Mouse (Mus musculus) kidney, embryonic 14.5 days (tissue): ENCODE measurements at regions not wholly inside any gene's neighbourhood (a gene's known extent, or its start where the extent isn't known, plus 50 kb on each side); places are given as distances from the start of the nearest gene placed in this dataset.
"Not testable (repeated sequence)": the region's sequence is repeated elsewhere in the genome, so short reads cannot be mapped to it uniquely, and the experiment has no call there.

Experiments
- ATAC-seq: fragments of 200-750 bp; cut with Nextera tagmentation; 2 replicates; pipeline ENCODE4 v1.8.0; 2017; ENCODE audit warnings: moderate number of reproducible peaks, mild to moderate bottlenecking, moderate TSS enrichment, moderate library complexity; ENCODE audit not compliant: low FRiP score, low TSS enrichment
- H3K27ac ChIP-seq: fragments of 300-500 bp; sonication (generic); 2 replicates; pipeline ENCODE4 v1.5.1; 2014; ENCODE audit warnings: low read depth, mild to moderate bottlenecking, low read length, moderate library complexity, mixed read lengths
- H3K27me3 ChIP-seq: fragments of 300-500 bp; sonication (generic); 2 replicates; pipeline ENCODE4 v1.6.1; 2014; ENCODE audit warnings: mild to moderate bottlenecking, low read length; ENCODE audit not compliant: control insufficient read depth, insufficient read depth
- H3K36me3 ChIP-seq: fragments of 300-500 bp; sonication (generic); 2 replicates; pipeline ENCODE4 v1.6.1; 2014; ENCODE audit warnings: low read length, mixed read lengths; ENCODE audit not compliant: control insufficient read depth, insufficient read depth
- H3K4me1 ChIP-seq: fragments of 300-500 bp; sonication (generic); 2 replicates; pipeline ENCODE4 v1.6.1; 2014; ENCODE audit warnings: low read length, mixed read lengths; ENCODE audit not compliant: control insufficient read depth, insufficient read depth
- H3K4me2 ChIP-seq: fragments of 300-500 bp; sonication (generic); replicated peaks from 2 replicates; pipeline ENCODE4 v1.6.1; 2014; ENCODE audit warnings: low read depth, mild to moderate bottlenecking, low read length
- H3K4me3 ChIP-seq: fragments of 300-500 bp; sonication (generic); 2 replicates; pipeline ENCODE4 v1.5.1; 2014; ENCODE audit warnings: mild to moderate bottlenecking, low read length
- H3K9ac ChIP-seq: fragments of 300-500 bp; sonication (generic); 2 replicates; pipeline ENCODE4 v1.6.1; 2014; ENCODE audit warnings: low read depth, mild to moderate bottlenecking, low read length, moderate library complexity
- H3K9me3 ChIP-seq: fragments of 300-500 bp; sonication (generic); 2 replicates; pipeline ENCODE4 v1.6.1; 2016; ENCODE audit warnings: low read length; ENCODE audit not compliant: control insufficient read depth
- WGBS: fragments of 180-500 bp; shearing (Covaris S2); extraction: QIAGEN DNeasy Blood & Tissue Kit; methylation state at CpG from one replicate; pipeline ENCODE4 v1.1.7; 2014; 5-methylcytosine and 5-hydroxymethylcytosine counted together

- no peaks in the 10 kb centered on the region for H3K36me3 ChIP-seq
- H3K27me3 ChIP-seq = no peaks in the 10 kb centered on the region
- H3K4me2 ChIP-seq = no peak overlapping the region
- no peak overlapping the region for H3K9ac ChIP-seq
- 88% methylated on average over 4 of the region's 4 CpGs for WGBS
- H3K4me1 ChIP-seq = no peaks in the 10 kb centered on the region
- no peak overlapping the region for H3K4me3 ChIP-seq
- no peak for ATAC-seq
- H3K27ac ChIP-seq = no peak overlapping the region
- H3K9me3 ChIP-seq = no peaks in the 10 kb centered on the region
These were observed 183.4 kb downstream of the Basp1 start for GRCm38 (mm10) chr15:25230213-25230612.

DNA sequence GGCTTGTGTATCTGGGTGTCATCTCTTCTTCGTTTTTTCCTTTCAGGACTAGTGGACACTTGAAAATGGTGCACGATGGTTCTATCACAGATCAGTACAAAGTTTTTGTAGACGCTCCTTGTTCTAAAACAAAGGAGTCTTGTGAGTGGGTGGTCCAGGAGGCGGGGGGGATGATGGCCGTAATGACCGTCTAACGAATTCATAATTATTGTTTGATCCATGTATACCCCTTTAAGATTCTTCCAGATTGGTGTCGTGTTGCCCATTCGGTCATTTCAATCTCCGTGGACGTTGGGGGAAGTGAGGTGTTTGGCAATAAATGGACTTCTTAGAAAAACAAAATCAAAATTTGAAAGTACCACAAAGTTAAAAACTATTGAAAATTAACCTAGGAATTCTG is 183.8 kb downstream of the Basp1 start:
- WGBS = 93% methylated on average over 11 of the region's 11 CpGs
- Histone ChIP-seq H3K4me3 (no peak overlapping the region), H3K4me1 (no peaks in the 10 kb centered on the region), H3K9me3 (no peaks in the 10 kb centered on the region), H3K4me2 (no peak overlapping the region), H3K36me3 (no peaks in the 10 kb centered on the region), H3K27me3 (no peaks in the 10 kb centered on the region), H3K9ac (no peak overlapping the region), H3K27ac (no peak overlapping the region)
- no peak for ATAC-seq

- H3K4me3 ChIP-seq = no peak overlapping the region
- H3K27ac ChIP-seq = no peak overlapping the region
- no peaks in the 10 kb centered on the region for H3K9me3 ChIP-seq
- H3K4me1 ChIP-seq = no peaks in the 10 kb centered on the region
- WGBS = 46% methylated on average over 7 of the region's 7 CpGs
- no peaks in the 10 kb centered on the region for H3K27me3 ChIP-seq
- no peaks in the 10 kb centered on the region for H3K36me3 ChIP-seq
- H3K4me2 ChIP-seq = no peak overlapping the region
- no peak for ATAC-seq
- no peak overlapping the region for H3K9ac ChIP-seq
These were observed 186.1 kb downstream of the Basp1 start for GRCm38 (mm10) chr15:25227496-25227895.

GRCm38 (mm10) chr15:25225936-25226335 is 187.6 kb downstream of the Basp1 start:
- Histone ChIP-seq H3K4me3 (no peak overlapping the region), H3K9me3 (no peaks in the 10 kb centered on the region), H3K27ac (no peak overlapping the region), H3K36me3 (no peaks in the 10 kb centered on the region), H3K27me3 (no peaks in the 10 kb centered on the region), H3K9ac (no peak overlapping the region), H3K4me1 (no peaks in the 10 kb centered on the region), H3K4me2 (no peak overlapping the region)
- ATAC-seq = no peak
- 30% methylated on average over 3 of the region's 3 CpGs for WGBS

DNA sequence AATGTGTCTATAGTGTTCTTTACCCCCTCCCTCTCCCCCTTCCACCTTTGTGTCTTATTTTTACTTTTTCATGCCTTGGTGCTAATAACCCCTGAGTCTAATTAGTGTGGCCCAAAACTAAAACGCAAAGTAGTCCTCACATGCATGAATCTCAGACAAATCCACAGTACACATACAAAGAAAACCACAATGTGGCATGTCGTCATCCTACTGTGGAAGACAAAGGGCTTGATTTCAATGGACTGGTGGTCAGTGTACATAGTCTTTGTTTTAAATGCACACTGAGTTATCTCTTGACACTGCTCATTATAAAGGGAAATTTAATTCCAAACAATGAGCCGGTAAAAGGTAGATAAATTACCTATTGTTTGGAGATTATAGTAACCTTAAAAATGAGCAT is 188.1 kb downstream of the Basp1 start:
- H3K27me3 ChIP-seq = no peaks in the 10 kb centered on the region
- H3K4me3 ChIP-seq = no peak overlapping the region
- 70% methylated on average over 3 of the region's 3 CpGs for WGBS
- H3K4me1 ChIP-seq = no peaks in the 10 kb centered on the region
- H3K36me3 ChIP-seq = no peaks in the 10 kb centered on the region
- H3K27ac ChIP-seq = no peak overlapping the region
- H3K9me3 ChIP-seq = no peaks in the 10 kb centered on the region
- ATAC-seq = no peak
- H3K9ac ChIP-seq = no peak overlapping the region
- no peak overlapping the region for H3K4me2 ChIP-seq

DNA sequence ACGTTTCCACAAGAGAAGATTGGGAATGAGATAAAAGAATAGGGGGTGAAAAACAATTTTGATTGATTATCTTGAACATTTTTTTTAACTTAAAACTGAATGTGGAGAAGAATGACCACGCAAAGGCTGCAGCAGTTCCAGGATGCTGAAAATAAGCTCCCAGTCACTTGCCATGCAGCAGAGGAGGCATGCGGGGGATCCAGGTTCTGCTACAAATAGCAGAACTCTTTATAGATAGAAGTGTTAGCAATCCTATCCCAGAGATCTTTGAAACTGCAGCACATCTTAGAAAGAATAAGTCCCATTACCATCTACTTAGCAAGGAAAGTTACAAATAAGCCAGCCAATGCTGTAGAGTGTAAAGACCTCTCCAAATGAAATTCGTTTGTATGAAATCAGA is 191.8 kb downstream of the Basp1 start:
- ATAC-seq = no peak
- H3K36me3 ChIP-seq = no peaks in the 10 kb centered on the region
- H3K27ac ChIP-seq = no peak overlapping the region
- 82% methylated on average over 4 of the region's 4 CpGs for WGBS
- H3K9ac ChIP-seq = no peak overlapping the region
- no peak overlapping the region for H3K4me2 ChIP-seq
- no peaks in the 10 kb centered on the region for H3K4me1 ChIP-seq
- H3K4me3 ChIP-seq = no peak overlapping the region
- no peaks in the 10 kb centered on the region for H3K27me3 ChIP-seq
- no peaks in the 10 kb centered on the region for H3K9me3 ChIP-seq

- no peak overlapping the region for H3K27ac ChIP-seq
- 93% methylated on average over 1 of the region's 1 CpGs for WGBS
- no peaks in the 10 kb centered on the region for H3K9me3 ChIP-seq
- no peaks in the 10 kb centered on the region for H3K27me3 ChIP-seq
- no peaks in the 10 kb centered on the region for H3K36me3 ChIP-seq
- H3K4me1 ChIP-seq = no peaks in the 10 kb centered on the region
- H3K4me2 ChIP-seq = no peak overlapping the region
- H3K4me3 ChIP-seq = no peak overlapping the region
- no peak for ATAC-seq
- H3K9ac ChIP-seq = no peak overlapping the region
These were observed 197.2 kb downstream of the Basp1 start for GRCm38 (mm10) chr15:25216375-25216774.

DNA sequence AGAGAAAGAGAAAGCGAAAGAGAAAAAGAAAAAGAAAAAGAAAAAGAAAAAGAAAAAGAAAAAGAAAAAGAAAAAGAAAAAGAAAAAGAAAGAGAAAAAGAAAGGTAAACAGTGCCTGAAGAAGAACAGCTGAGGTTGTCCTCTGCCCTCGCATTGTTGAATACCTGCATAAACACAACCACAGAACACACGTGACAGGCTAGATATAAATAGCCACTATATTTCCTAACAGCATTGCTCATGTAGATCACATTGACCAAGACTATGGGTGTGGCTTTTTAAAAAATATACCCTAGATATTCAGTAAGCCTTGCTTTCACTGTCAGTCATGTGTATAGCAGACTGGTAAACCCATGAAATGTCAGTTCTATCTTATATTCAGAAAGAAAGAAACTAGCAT is 211.5 kb downstream of the Basp1 start:
- no peaks in the 10 kb centered on the region for H3K36me3 ChIP-seq
- H3K4me2 ChIP-seq = no peak overlapping the region
- no peaks in the 10 kb centered on the region for H3K9me3 ChIP-seq
- no peak for ATAC-seq
- no peaks in the 10 kb centered on the region for H3K27me3 ChIP-seq
- 81% methylated on average over 3 of the region's 3 CpGs for WGBS
- no peak overlapping the region for H3K4me3 ChIP-seq
- H3K27ac ChIP-seq = no peak overlapping the region
- no peak overlapping the region for H3K9ac ChIP-seq
- H3K4me1 ChIP-seq = no peaks in the 10 kb centered on the region

DNA sequence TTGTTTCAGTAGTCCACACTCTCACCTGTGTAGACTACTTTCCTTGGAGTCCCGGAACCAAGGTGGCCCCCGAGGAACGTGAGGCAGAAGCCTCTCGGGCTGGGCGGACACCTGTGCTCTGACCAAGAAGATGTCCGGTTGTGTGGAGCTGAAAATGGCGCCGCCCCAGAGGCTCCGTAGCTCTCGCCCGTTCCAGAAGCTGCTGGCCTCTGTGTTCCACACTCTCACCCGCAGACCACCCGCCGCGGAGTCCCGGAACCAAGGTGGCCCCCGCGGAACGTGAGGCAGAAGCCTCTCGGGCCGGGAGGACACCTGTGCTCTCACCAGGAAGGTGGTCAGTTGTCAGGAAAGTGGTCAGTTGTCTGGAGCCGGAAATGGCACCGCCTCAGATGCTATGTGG is 213.3 kb downstream of the Basp1 start:
- H3K4me3 ChIP-seq, H3K4me1 ChIP-seq, H3K4me2 ChIP-seq, H3K36me3 ChIP-seq, H3K9me3 ChIP-seq, H3K27me3 ChIP-seq, H3K27ac ChIP-seq, H3K9ac ChIP-seq, ATAC-seq: not testable (repeated sequence)
- 91% methylated on average over 23 of the region's 23 CpGs for WGBS

DNA sequence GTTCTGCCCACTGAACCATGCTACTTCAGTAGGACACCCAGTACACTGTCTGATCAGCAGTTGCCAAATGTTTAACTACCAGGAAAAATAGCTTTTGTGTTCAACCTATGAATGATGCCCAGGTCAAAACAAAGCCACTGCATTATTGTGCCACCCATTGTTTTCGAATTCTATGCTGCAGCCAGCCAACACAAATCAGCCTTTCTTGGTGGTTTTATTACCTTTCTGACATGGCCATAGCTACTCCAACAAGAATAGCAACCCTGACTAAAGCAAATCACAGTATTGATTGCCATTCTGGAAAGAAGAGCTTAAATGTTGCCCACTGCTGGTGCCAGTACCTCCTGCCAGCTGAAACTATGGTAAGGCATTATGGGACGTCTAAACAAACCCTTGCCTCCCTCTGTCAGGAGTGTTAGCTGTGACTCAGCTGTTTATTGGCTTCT is 225.7 kb downstream of the Basp1 start:
- 65% methylated on average over 2 of the region's 2 CpGs for WGBS
- no peak for ATAC-seq
- Histone ChIP-seq H3K4me3 (no peak overlapping the region), H3K27ac (no peak overlapping the region), H3K9ac (no peak overlapping the region), H3K27me3 (no peaks in the 10 kb centered on the region), H3K4me2 (no peak overlapping the region), H3K9me3 (no peaks in the 10 kb centered on the region), H3K4me1 (no peaks in the 10 kb centered on the region), H3K36me3 (no peaks in the 10 kb centered on the region)
